Mouse (Mus musculus) embryonic facial prominence, embryonic 12.5 days (tissue): ENCODE results near the gene Nav2. TPM values are rescaled to one million over a fixed set of nuclear protein-coding genes. Genes with fewer than 3 reads are reported as not detected.
A peak's percentile ranks its signal among the peaks of the same experiment; 100 is the strongest.

Source experiments
- ATAC-seq: fragments of 200-750 bp; cut with Nextera tagmentation; 2 replicates; pipeline ENCODE4 v1.8.0; 2017; ENCODE audit not compliant: insufficient number of reproducible peaks, insufficient read depth, low FRiP score, low TSS enrichment
- H3K27ac ChIP-seq: fragments of 300-500 bp; sonication (generic); 2 replicates; pipeline ENCODE4 v1.5.1; 2016; ENCODE audit warnings: mild to moderate bottlenecking
- H3K27me3 ChIP-seq: fragments of 300-500 bp; sonication (generic); 2 replicates; pipeline ENCODE4 v1.6.1; 2016; ENCODE audit warnings: mild to moderate bottlenecking, moderate library complexity
- H3K36me3 ChIP-seq: fragments of 300-500 bp; sonication (generic); 2 replicates; pipeline ENCODE4 v1.6.1; 2016; ENCODE audit warnings: mild to moderate bottlenecking
- H3K4me1 ChIP-seq: fragments of 300-500 bp; sonication (generic); 2 replicates; pipeline ENCODE4 v1.6.1; 2016
- H3K4me2 ChIP-seq: fragments of 300-500 bp; sonication (generic); replicated peaks from 2 replicates; pipeline ENCODE4 v1.6.1; 2016; ENCODE audit warnings: mild to moderate bottlenecking, moderate library complexity
- H3K4me3 ChIP-seq: fragments of 300-500 bp; sonication (generic); 2 replicates; pipeline ENCODE4 v1.5.1; 2016; ENCODE audit warnings: mild to moderate bottlenecking
- H3K9ac ChIP-seq: fragments of 300-500 bp; sonication (generic); 2 replicates; pipeline ENCODE4 v1.6.1; 2016; ENCODE audit warnings: mild to moderate bottlenecking, moderate library complexity
- H3K9me3 ChIP-seq: fragments of 300-500 bp; sonication (generic); 2 replicates; pipeline ENCODE4 v1.6.1; 2016; ENCODE audit warnings: mild to moderate bottlenecking, moderate library complexity
- WGBS: fragments of 180-500 bp; shearing (Covaris S2); methylation state at CpG from one replicate; pipeline ENCODE4 v1.1.7; 2016; 5-methylcytosine and 5-hydroxymethylcytosine counted together
- polyA plus RNA-seq: library from polyadenylated mRNA; unstranded; fragments of >200 nt; fragmentation: Nextera tagmentation; extraction: Ambion mirVana; gene quantifications from 2 replicates; pipeline ENCODE4 v1.2.1, GENCODE M21; 2016

Nav2 gene
- polyA plus RNA-seq, 1 experiment from 2014 or later = 14.2 TPM

GRCm38 (mm10) chr7:49507943-49508506, 599.5 kb downstream of the Nav2 start:
- Histone ChIP-seq H3K9me3 (no peaks in the 10 kb centered on the region), H3K36me3 (no peaks in the 10 kb centered on the region), H3K4me2 (no peak overlapping the region), H3K4me1 (peaks cover 34% of the 10 kb centered on the region), H3K9ac (no peak overlapping the region), H3K4me3 (no peak overlapping the region), H3K27me3 (no peaks in the 10 kb centered on the region), H3K27ac (no peak overlapping the region)
- 80% methylated on average over 7 of the region's 7 CpGs for WGBS
- no peak for ATAC-seq

GRCm38 (mm10) chr7:49511820-49512453, 603.4 kb downstream of the Nav2 start:
- Histone ChIP-seq H3K4me3 (no peak overlapping the region), H3K27me3 (no peaks in the 10 kb centered on the region), H3K4me2 (no peak overlapping the region), H3K4me1 (peaks cover 12% of the 10 kb centered on the region; the same call in 1 of the 2 replicates), H3K27ac (no peak overlapping the region; the same call in 1 of the 2 replicates), H3K36me3 (no peaks in the 10 kb centered on the region), H3K9ac (no peak overlapping the region), H3K9me3 (no peaks in the 10 kb centered on the region)
- WGBS = 35% methylated on average over 7 of the region's 7 CpGs
- ATAC-seq = 0 out of 2 replicates have a peak, but pooled peaks have one; percentile 42

GRCm38 (mm10) chr7:49513763-49514437, 605.4 kb downstream of the Nav2 start:
- H3K4me1 ChIP-seq = peaks cover 12% of the 10 kb centered on the region; the same call in 1 of the 2 replicates

GRCm38 (mm10) chr7:49515012-49515411, 606.5 kb downstream of the Nav2 start:
- WGBS = 79% methylated on average over 2 of the region's 2 CpGs
- Histone ChIP-seq H3K9me3 (no peaks in the 10 kb centered on the region), H3K27ac (no peak overlapping the region), H3K4me3 (no peak overlapping the region), H3K27me3 (peaks cover 6% of the 10 kb centered on the region; the same call in 1 of the 2 replicates), H3K36me3 (no peaks in the 10 kb centered on the region), H3K4me1 (peaks cover 12% of the 10 kb centered on the region; the same call in 1 of the 2 replicates), H3K9ac (no peak overlapping the region), H3K4me2 (no peak overlapping the region)
- no peak for ATAC-seq

More at GRCm38 (mm10) chr7:49513763-49514437, 605.4 kb downstream of the Nav2 start:
- ATAC-seq = no peak
- H3K4me2 ChIP-seq = no peak overlapping the region
- H3K27me3 ChIP-seq = peaks cover 4% of the 10 kb centered on the region; the same call in 1 of the 2 replicates
- H3K9me3 ChIP-seq = no peaks in the 10 kb centered on the region
- H3K27ac ChIP-seq = no peak overlapping the region
- H3K9ac ChIP-seq = no peak overlapping the region
- no peaks in the 10 kb centered on the region for H3K36me3 ChIP-seq
- no peak overlapping the region for H3K4me3 ChIP-seq
- WGBS = 70% methylated on average over 6 of the region's 6 CpGs

GRCm38 (mm10) chr7:49520504-49520903, 612.0 kb downstream of the Nav2 start:
- Histone ChIP-seq H3K9me3 (no peaks in the 10 kb centered on the region), H3K36me3 (no peaks in the 10 kb centered on the region), H3K4me2 (no peak overlapping the region), H3K4me1 (peaks cover 33% of the 10 kb centered on the region), H3K9ac (no peak overlapping the region), H3K4me3 (no peak overlapping the region), H3K27me3 (peaks cover 24% of the 10 kb centered on the region), H3K27ac (no peak overlapping the region)
- no peak for ATAC-seq
- WGBS = 56% methylated on average over 2 of the region's 2 CpGs

GRCm38 (mm10) chr7:49521349-49521748, 612.8 kb downstream of the Nav2 start:
- ATAC-seq = no peak
- Histone ChIP-seq H3K9me3 (no peaks in the 10 kb centered on the region), H3K27ac (no peak overlapping the region), H3K9ac (0 out of 2 replicates have a peak overlapping the region, but pooled peaks have one; percentile 5), H3K4me3 (0 out of 2 replicates have a peak overlapping the region, but pooled peaks have one; percentile 39), H3K27me3 (peaks cover 24% of the 10 kb centered on the region), H3K4me1 (peaks cover 33% of the 10 kb centered on the region), H3K4me2 (peak overlapping the region; percentile 60), H3K36me3 (no peaks in the 10 kb centered on the region)
- WGBS = 17% methylated on average over 4 of the region's 4 CpGs

GRCm38 (mm10) chr7:49521976-49522375, 613.5 kb downstream of the Nav2 start:
- H3K4me1 ChIP-seq = peaks cover 33% of the 10 kb centered on the region
- H3K36me3 ChIP-seq = no peaks in the 10 kb centered on the region
- H3K9ac ChIP-seq = 0 out of 2 replicates have a peak overlapping the region, but pooled peaks have one; percentile 5
- peaks cover 24% of the 10 kb centered on the region for H3K27me3 ChIP-seq
- WGBS = 1% methylated on average over 9 of the region's 9 CpGs
- H3K4me2 ChIP-seq = peak overlapping the region; percentile 60
- no peak for ATAC-seq
- no peaks in the 10 kb centered on the region for H3K9me3 ChIP-seq
- no peak overlapping the region for H3K27ac ChIP-seq
- peak overlapping the region; percentile 39 for H3K4me3 ChIP-seq

GRCm38 (mm10) chr7:49522411-49523114, 614.0 kb downstream of the Nav2 start:
- H3K9ac ChIP-seq = peak overlapping the region; percentile 17; the same call in 1 of the 2 replicates
- peak overlapping the region; percentile 60 for H3K4me2 ChIP-seq
- under 1% methylated on average over 24 of the region's 24 CpGs for WGBS
- H3K27ac ChIP-seq = peak overlapping the region; percentile 47
- peak overlapping the region; percentile 39 for H3K4me3 ChIP-seq
- no peaks in the 10 kb centered on the region for H3K36me3 ChIP-seq
- H3K27me3 ChIP-seq = peaks cover 24% of the 10 kb centered on the region
- peak; percentile 53 for ATAC-seq
- H3K9me3 ChIP-seq = no peaks in the 10 kb centered on the region
- peaks cover 37% of the 10 kb centered on the region for H3K4me1 ChIP-seq

- H3K4me1 ChIP-seq = peaks cover 42% of the 10 kb centered on the region
- WGBS = 17% methylated on average over 4 of the region's 4 CpGs
- no peaks in the 10 kb centered on the region for H3K36me3 ChIP-seq
- 0 out of 2 replicates have a peak overlapping the region, but pooled peaks have one; percentile 17 for H3K9ac ChIP-seq
- H3K4me2 ChIP-seq = peak overlapping the region; percentile 60
- H3K9me3 ChIP-seq = no peaks in the 10 kb centered on the region
- H3K4me3 ChIP-seq = peak overlapping the region; percentile 39
- H3K27ac ChIP-seq = peak overlapping the region; percentile 47; the same call in 1 of the 2 replicates
- peaks cover 24% of the 10 kb centered on the region for H3K27me3 ChIP-seq
- 0 out of 2 replicates have a peak, but pooled peaks have one; percentile 5 for ATAC-seq
Observed at GRCm38 (mm10) chr7:49523115-49523445, 614.6 kb downstream of the Nav2 start.

GRCm38 (mm10) chr7:49523729-49524128, 615.2 kb downstream of the Nav2 start:
- H3K9ac ChIP-seq = peak overlapping the region; percentile 31; the same call in 1 of the 2 replicates
- H3K4me2 ChIP-seq = peak overlapping the region; percentile 60
- 20% methylated on average over 5 of the region's 5 CpGs for WGBS
- H3K36me3 ChIP-seq = no peaks in the 10 kb centered on the region
- H3K4me3 ChIP-seq = peak overlapping the region; percentile 39; the same call in 1 of the 2 replicates
- H3K27me3 ChIP-seq = peaks cover 22% of the 10 kb centered on the region
- H3K9me3 ChIP-seq = no peaks in the 10 kb centered on the region
- 0 out of 2 replicates have a peak overlapping the region, but pooled peaks have one; percentile 4 for H3K27ac ChIP-seq
- H3K4me1 ChIP-seq = peaks cover 47% of the 10 kb centered on the region
- no peak for ATAC-seq
